Mouse (Mus musculus) erythroblast, embryonic 14.5 days (primary cell): ENCODE measurements around the gene Fgfr2.

Experiments
- GATA1 ChIP-seq: IDR thresholded peaks from 2 replicates; pipeline ENCODE4 v1.6.1; 2012; ENCODE audit warnings: low read length, inconsistent platforms, mixed read lengths
- TAL1 ChIP-seq: IDR thresholded peaks from 3 replicates; pipeline ENCODE4 v1.6.1; 2012; ENCODE audit warnings: low read length, inconsistent platforms, mixed read lengths

DNA sequence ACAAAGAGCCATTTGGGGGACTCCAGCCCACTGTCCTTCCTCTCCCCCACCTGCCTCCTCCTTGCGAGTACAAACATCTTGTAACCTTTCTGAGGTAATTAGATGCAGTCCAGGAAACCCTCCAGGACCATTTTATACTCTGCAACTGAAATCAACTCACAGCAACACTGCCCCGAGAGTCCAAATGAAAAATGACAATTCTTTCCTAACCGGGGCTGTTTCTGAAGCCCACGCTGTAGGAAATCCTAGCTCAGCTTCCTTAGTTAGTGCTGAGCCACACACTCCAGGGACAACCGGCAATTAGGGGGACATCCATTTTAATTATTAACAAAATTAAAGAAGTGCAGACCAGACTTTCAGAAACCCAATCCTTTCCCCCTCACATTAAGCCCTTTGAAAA lies 2863.1 kb downstream of the Fgfr2 start:
- TF ChIP-seq GATA1 (no peak), TAL1 (no peak)
